Mouse (Mus musculus): ENCODE measurements around the gene Cklf. TPM values are rescaled to one million over a fixed set of nuclear protein-coding genes. Genes with fewer than 3 reads are reported as not detected.
"Not testable (repeated sequence)": the region's sequence is repeated elsewhere in the genome, so short reads cannot be mapped to it uniquely, and the experiment has no call there.

Gene Cklf
- polyA plus RNA-seq, 1 experiment = 63.8 TPM

DNA sequence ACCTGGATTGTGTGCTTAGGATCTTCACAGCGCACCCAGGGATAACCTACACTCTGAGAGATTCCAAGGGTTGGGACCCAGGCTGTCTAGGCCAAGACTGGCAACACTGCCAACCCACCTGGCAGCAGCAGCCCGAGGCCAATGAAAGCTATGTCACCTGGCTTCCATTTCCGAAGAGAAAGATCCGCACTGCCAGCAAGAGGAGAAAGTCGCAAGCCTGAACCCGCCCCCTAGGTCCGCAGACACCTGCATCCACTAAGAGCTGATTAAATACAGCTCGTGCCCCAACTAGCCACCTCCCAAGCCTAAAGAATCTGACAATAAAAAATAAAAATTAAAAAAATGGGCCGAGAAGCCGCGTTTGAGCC, 2.8 kb upstream of the Cklf start:
- no peak for TF ChIP-seq CTCF (IDR thresholded peaks at IDR 0.05; ENCODE audit: control insufficient read depth, insufficient read depth, low read length)
- TF ChIP-seq POLR2A (IDR thresholded peaks at IDR 0.05; ENCODE audit: borderline replicate concordance, control insufficient read depth, low read depth, low read length) = no peak
- WGBS = 2% methylated on average over 11 of the region's 11 CpGs
- H3K4me3 ChIP-seq (replicated peaks; ENCODE audit: control insufficient read depth, low read depth, low read length) = peak overlapping the region; percentile 73
- peaks cover 5% of the 10 kb centered on the region; the same call in 1 of the 2 replicates for H3K4me1 ChIP-seq (ENCODE audit: control insufficient read depth, insufficient read depth, low read length)
- H3K27ac ChIP-seq (ENCODE audit: control insufficient read depth, insufficient read depth, low read depth, low read length, poor library complexity) = peak overlapping the region; percentile 96

- Histone ChIP-seq H3K4me1 (ENCODE audit: control insufficient read depth, insufficient read depth, low read length) (peaks cover 5% of the 10 kb centered on the region; the same call in 1 of the 2 replicates), H3K27ac (ENCODE audit: control insufficient read depth, insufficient read depth, low read depth, low read length, poor library complexity) (peak within 1 kb of the TSS; percentile 96), H3K4me3 (replicated peaks; ENCODE audit: control insufficient read depth, low read depth, low read length) (peak within 1 kb of the TSS; percentile 73)
- WGBS = under 1% methylated on average over 28 of the region's 28 CpGs
- peak; percentile 94 for TF ChIP-seq POLR2A (IDR thresholded peaks at IDR 0.05; ENCODE audit: borderline replicate concordance, control insufficient read depth, low read depth, low read length)
- no peak for TF ChIP-seq CTCF (IDR thresholded peaks at IDR 0.05; ENCODE audit: control insufficient read depth, insufficient read depth, low read length)
These were observed 2.4 kb upstream of the Cklf start, which contains the start of gene Tk2 for GRCm38 (mm10) chr8:104248276-104248675. TSS of gene Tk2 (minus strand) at chr8:104248558.

DNA sequence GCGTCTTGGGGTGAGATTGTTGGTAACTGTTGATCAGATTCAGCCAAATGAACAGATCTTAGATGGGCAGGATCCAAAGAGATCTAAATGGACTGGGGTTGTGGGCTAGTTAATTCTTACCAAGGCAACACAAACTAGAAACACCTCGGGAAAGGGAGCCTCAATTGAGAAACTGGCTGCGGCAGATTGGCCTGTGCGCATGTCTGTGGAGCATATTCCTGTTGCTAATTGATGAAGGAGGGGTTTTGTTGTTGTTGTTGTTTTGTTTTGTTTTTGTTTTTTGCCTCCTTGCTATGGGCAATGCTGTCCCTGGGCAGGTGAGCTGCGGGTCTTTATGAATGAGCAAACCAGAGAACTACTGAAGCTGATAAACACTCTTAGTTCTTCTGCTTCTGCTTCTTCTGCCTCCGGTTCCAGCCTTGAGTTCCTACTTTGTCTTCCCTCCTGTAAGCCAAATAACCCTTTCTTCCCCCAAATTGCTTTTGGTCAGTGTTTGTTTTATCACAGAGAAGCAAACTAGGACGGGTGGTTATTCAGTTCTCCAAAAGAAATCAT, 1.1 kb upstream of the Cklf start:
- peaks cover 5% of the 10 kb centered on the region; the same call in 1 of the 2 replicates for H3K4me1 ChIP-seq (ENCODE audit: control insufficient read depth, insufficient read depth, low read length)
- H3K4me3 ChIP-seq (replicated peaks; ENCODE audit: control insufficient read depth, low read depth, low read length) = no peak overlapping the region
- peak overlapping the region; percentile 19; the same call in 1 of the 2 replicates for H3K27ac ChIP-seq (ENCODE audit: control insufficient read depth, insufficient read depth, low read depth, low read length, poor library complexity)
- 72% methylated on average over 7 of the region's 7 CpGs for WGBS
- TF ChIP-seq CTCF (IDR thresholded peaks at IDR 0.05; ENCODE audit: control insufficient read depth, insufficient read depth, low read length) (no peak), POLR2A (IDR thresholded peaks at IDR 0.05; ENCODE audit: borderline replicate concordance, control insufficient read depth, low read depth, low read length) (no peak)

DNA sequence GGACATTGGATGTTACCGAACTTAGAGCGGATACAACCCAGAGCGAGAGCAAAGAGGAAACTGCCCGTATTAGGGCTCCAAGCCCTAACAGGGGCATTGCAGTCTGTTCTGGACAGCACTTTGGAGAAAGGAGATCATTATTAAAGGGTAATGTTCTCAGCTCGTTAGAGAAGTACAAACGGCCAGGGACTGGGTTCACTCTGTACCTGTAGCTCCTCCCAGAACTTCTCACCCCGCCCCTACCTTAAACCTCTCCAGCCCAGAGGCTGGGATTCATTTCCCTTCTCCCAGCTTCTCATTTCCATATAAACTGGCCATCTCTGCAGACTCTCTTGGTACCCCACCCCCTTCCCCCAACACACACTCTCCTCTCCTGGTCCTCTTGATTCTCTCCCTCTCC, 800 bp downstream of the Cklf start:
- Histone ChIP-seq H3K27ac (ENCODE audit: control insufficient read depth, insufficient read depth, low read depth, low read length, poor library complexity) (peak overlapping the region; percentile 54; the same call in 1 of the 2 replicates), H3K4me3 (replicated peaks; ENCODE audit: control insufficient read depth, low read depth, low read length) (peak overlapping the region; percentile 74), H3K4me1 (ENCODE audit: control insufficient read depth, insufficient read depth, low read length) (peaks cover 3% of the 10 kb centered on the region; the same call in 1 of the 2 replicates)
- under 1% methylated on average over 7 of the region's 7 CpGs for WGBS
- TF ChIP-seq CTCF (IDR thresholded peaks at IDR 0.05; ENCODE audit: control insufficient read depth, insufficient read depth, low read length) (no peak), POLR2A (IDR thresholded peaks at IDR 0.05; ENCODE audit: borderline replicate concordance, control insufficient read depth, low read depth, low read length) (no peak)

GRCm38 (mm10) chr8:104253016-104253415, 2.4 kb downstream of the Cklf start:
- TF ChIP-seq CTCF (IDR thresholded peaks at IDR 0.05; ENCODE audit: control insufficient read depth, insufficient read depth, low read length) (peak; percentile 90), POLR2A (IDR thresholded peaks at IDR 0.05; ENCODE audit: borderline replicate concordance, control insufficient read depth, low read depth, low read length) (no peak)
- H3K4me1 ChIP-seq (ENCODE audit: control insufficient read depth, insufficient read depth, low read length) = no peaks in the 10 kb centered on the region; the same call in 1 of the 2 replicates
- no peak overlapping the region for H3K4me3 ChIP-seq (replicated peaks; ENCODE audit: control insufficient read depth, low read depth, low read length)
- 50% methylated on average over 3 of the region's 3 CpGs for WGBS
- no peak overlapping the region for H3K27ac ChIP-seq (ENCODE audit: control insufficient read depth, insufficient read depth, low read depth, low read length, poor library complexity)

DNA sequence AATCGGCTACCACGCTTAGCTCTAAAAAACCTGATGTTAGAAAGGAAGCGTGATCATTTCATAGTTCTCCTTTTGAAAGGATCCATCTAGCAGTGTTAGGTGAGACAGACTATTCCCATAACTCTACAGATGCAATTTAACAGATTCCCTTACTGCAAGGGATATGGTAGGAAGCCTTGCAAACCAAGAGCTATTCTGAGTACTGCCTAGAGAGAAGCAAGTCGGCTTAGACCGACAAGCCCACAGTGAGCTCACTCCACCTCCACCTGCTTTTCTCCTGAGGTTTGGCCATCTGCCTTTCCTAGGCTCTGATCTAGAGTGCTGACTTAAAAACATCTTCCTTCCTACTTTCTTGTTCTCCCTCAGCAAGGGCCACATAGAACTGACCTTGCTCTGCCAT, 11.1 kb downstream of the Cklf start:
- WGBS = 87% methylated on average over 5 of the region's 5 CpGs
- not testable (repeated sequence) for H3K4me3 ChIP-seq (replicated peaks; ENCODE audit: control insufficient read depth, low read depth, low read length); H3K27ac ChIP-seq (ENCODE audit: control insufficient read depth, insufficient read depth, low read depth, low read length, poor library complexity); H3K4me1 ChIP-seq (ENCODE audit: control insufficient read depth, insufficient read depth, low read length)

GRCm38 (mm10) chr8:104264271-104264935, 13.7 kb downstream of the Cklf start:
- not testable (repeated sequence) for H3K4me1 ChIP-seq (ENCODE audit: control insufficient read depth, insufficient read depth, low read length); H3K4me3 ChIP-seq (replicated peaks; ENCODE audit: control insufficient read depth, low read depth, low read length); H3K27ac ChIP-seq (ENCODE audit: control insufficient read depth, insufficient read depth, low read depth, low read length, poor library complexity)
- WGBS = 92% methylated on average over 22 of the region's 22 CpGs

DNA sequence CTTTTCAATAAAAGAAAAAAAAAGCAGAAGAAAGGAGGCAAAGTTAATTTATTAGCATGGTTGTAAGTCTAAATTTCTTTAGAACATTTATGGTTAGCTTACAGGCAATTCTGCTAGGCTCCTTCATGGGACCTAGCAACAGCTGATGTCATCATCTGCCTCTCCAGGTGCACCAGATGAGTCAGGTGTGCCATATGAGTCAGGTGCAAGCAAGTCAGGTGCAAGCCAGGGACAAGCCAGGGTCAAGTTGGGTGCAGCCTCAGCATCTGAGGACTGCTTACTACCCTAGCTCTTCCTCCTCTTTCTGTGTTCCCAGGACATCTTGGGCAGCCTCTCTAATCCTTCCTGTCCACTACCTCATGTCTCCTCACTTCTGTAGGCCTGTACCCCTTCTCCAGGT, 17.7 kb downstream of the Cklf start:
- H3K4me3 ChIP-seq (replicated peaks; ENCODE audit: control insufficient read depth, low read depth, low read length) = no peak overlapping the region
- no peak overlapping the region for H3K27ac ChIP-seq (ENCODE audit: control insufficient read depth, insufficient read depth, low read depth, low read length, poor library complexity)
- no peaks in the 10 kb centered on the region for H3K4me1 ChIP-seq (ENCODE audit: control insufficient read depth, insufficient read depth, low read length)
- no peak for TF ChIP-seq POLR2A (IDR thresholded peaks at IDR 0.05; ENCODE audit: borderline replicate concordance, control insufficient read depth, low read depth, low read length)
- TF ChIP-seq CTCF (IDR thresholded peaks at IDR 0.05; ENCODE audit: control insufficient read depth, insufficient read depth, low read length) = no peak

- Histone ChIP-seq H3K4me3 (replicated peaks; ENCODE audit: control insufficient read depth, low read depth, low read length) (no peak overlapping the region), H3K4me1 (ENCODE audit: control insufficient read depth, insufficient read depth, low read length) (no peaks in the 10 kb centered on the region), H3K27ac (ENCODE audit: control insufficient read depth, insufficient read depth, low read depth, low read length, poor library complexity) (no peak overlapping the region)
- TF ChIP-seq CTCF (IDR thresholded peaks at IDR 0.05; ENCODE audit: control insufficient read depth, insufficient read depth, low read length) = no peak
- WGBS = 85% methylated on average over 6 of the region's 6 CpGs
These were observed 18.3 kb downstream of the Cklf start for GRCm38 (mm10) chr8:104268937-104269440.

DNA sequence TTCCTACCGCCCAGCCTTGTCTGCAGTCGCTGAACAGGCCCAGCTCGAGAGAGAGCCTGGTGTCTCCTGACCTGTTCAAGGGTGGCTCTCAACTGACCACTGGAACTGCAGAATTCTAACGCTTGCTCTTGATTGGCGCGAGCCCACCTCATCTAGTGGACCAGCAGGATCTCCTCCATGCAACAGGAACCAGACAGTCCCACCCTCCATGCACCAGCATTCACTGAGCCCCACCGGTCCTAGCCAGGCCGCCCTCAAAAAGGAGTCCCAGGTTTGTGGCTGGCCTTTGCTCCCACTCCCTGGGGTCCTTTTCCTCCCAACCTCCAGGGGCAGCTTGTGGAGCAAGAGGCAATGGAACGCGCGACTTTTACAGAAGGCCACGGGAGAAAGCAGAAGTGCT, 42.4 kb downstream of the Cklf start, which contains the start of gene Cmtm2a:
TSS of gene Cmtm2a (minus strand) at position 101 of the 400 bp plus-strand sequence.
- not testable (repeated sequence) for H3K4me3 ChIP-seq (replicated peaks; ENCODE audit: control insufficient read depth, low read depth, low read length); H3K4me1 ChIP-seq (ENCODE audit: control insufficient read depth, insufficient read depth, low read length); H3K27ac ChIP-seq (ENCODE audit: control insufficient read depth, insufficient read depth, low read depth, low read length, poor library complexity)
- WGBS = 73% methylated on average over 12 of the region's 12 CpGs
